Mouse (Mus musculus): ENCODE data around the gene Elfn1. TPM values are rescaled to one million over a fixed set of nuclear protein-coding genes. Genes with fewer than 3 reads are reported as not detected.

Elfn1 gene
- 1.7 and 2.3 TPM in 2 replicates for polyA plus RNA-seq (2012; rRNA removed)

DNA sequence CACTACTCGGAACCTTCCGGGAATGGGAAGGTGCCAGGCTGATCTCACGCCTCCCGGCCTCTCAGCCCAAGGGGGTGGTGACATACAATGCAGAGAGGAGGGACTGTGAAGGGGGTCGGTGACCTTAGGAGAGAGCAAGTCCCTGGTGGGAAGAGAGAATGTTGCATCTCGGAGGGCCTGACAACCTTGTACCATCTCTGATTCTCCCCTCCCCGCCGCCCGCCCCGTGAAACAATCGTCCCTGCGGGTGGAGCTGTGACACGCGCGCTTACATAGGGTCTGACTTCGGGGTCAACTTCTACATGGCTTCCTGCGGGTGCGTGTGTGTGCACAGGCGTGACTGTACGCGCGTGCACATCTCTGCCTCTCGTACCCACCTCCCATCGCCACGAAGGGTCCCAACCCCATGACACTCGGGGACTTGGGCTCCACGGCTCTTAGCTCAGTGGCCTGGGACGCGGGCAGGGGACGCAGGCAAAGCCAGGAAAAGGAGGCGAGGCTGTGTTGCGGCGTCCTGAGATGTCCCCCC lies at the start of gene Elfn1:
TSS of gene Elfn1 (plus strand) at position 230 of the 529 bp plus-strand sequence.
- no peak for DNase-seq (ENCODE audit: low spot score)

DNA sequence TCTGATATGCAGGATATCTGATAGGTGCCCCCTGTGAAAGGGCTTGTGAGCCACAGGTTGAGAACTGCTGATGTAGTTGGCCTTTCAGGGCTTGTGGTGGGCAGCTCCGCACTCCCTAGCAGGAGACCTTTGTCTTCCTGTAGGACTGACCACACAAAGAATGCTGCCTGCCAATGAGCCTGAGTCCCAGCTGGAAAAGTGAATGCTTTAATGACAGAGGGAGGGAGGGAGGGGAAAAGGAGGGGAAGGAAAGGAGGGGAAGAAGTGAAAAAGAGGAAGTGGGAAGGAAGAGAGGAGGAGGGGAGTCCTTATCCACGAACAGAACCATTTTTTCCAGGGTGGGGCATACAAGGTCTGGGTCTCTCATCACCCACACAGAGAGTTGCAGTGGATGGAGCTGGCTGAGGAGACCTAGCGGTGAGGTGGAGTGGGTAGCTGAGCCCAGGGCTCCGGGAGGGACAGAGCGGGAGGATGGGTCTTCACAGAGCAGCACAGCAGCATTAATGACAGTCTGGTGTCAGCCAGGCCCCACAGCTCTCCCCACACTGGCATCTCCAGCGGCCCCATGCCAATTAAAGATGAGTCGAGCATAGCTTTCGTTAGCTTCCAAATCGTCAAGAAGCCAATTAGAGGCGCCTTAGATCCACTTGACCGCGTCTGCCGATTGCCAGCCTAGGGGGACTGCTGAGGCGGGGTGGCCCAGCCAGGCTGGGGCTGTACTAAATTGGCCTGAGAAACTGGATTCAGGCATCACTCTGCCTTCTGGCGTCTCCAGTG lies 47.2 kb upstream of the Elfn1 start:
- DNase-seq (ENCODE audit: low spot score), result no peak

GRCm38 (mm10) chr5:139862759-139863158 lies 45.0 kb upstream of the Elfn1 start:
- no peak for DNase-seq (ENCODE audit: low spot score)

- DNase-seq (ENCODE audit: low spot score), result no peak
Observed at GRCm38 (mm10) chr5:139870886-139871285, 36.9 kb upstream of the Elfn1 start.

DNA sequence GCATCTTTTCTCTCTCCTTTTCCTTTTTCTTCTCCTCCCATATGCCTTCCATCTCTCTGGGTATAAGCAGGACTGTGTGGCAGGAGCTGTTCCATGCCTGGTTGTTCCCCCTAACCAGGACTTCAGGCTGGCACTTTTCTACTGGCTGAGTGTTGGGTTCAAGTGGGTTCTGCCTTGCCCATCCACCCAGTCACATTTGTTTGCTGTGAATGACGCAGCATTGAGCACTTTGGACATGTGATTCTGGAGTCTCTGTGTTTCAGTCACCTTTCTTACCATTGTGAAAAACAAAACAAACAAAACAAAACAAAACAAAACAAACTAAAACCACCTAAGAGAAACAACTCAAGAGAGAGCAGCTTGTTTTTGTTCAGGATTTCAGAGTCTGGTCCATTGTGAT lies 36.2 kb upstream of the Elfn1 start:
- DNase-seq (ENCODE audit: low spot score), result no peak

- DNase-seq (ENCODE audit: low spot score), result no peak
Observed at GRCm38 (mm10) chr5:139877563-139877962, 30.2 kb upstream of the Elfn1 start.

DNA sequence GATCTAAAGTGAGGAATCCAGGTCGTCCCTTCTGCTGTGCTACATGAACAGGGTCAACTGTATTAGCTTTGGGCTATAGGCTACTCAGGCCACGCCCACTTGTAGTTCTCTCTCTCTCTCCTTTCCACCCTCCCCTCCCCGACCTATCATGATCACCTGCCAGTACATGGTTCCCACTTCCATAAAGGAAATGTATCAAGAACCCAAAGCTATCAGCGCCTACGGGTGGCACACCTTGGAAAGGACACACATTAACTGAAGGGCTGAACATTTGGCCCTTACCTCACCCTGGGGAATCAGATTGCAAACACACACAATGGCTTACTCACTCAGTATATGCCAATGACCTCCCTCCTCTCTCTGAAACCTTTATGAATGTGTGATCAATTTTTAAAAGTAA lies 28.0 kb upstream of the Elfn1 start:
- no peak for DNase-seq (ENCODE audit: low spot score)

DNA sequence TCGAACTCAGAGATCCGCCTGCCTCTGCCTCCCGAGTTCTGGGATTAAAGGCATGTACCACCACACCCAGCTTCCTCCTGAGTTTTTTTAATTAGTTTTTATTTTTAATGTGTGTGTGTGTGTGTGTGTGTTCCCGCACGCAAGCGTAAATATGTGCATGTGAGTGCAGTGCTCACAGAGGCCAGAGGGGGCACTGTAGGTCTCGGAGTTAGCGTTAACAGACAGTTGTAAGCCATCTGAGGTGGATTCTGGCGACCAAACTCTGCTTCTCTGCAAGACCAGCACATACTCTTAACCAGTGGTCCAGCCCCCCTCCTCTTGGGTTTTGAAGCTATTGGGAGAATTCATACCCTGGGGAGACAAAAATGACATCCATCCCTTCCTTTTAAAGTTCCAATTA lies 26.6 kb upstream of the Elfn1 start:
- no peak for DNase-seq (ENCODE audit: low spot score)

GRCm38 (mm10) chr5:139888624-139889023 lies 19.1 kb upstream of the Elfn1 start:
- DNase-seq (ENCODE audit: low spot score), result no peak

DNA sequence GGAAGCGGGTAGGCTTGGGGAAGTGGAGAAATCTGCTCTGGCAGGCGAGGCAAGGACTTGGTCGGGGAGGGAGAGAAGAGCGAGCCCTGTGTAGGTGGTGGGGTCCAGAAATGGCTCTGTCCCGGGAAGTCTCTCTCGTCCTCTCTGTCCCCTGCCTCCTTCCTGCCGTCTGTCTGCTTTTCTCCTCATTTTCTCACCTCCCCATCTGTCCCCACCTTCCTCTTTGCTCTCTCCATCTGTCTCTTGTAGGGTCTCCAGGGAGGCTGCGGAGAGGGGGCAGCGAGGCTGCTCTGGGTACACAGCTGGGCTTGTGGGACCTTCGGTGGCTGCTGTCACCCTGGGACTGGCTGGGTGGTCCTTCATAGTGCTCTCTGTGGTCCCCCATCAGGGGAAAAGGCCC lies 18.4 kb upstream of the Elfn1 start:
- DNase-seq (ENCODE audit: low spot score), result no peak

- no peak for DNase-seq (ENCODE audit: low spot score)
Observed at GRCm38 (mm10) chr5:139892326-139892994, 15.3 kb upstream of the Elfn1 start.

- DNase-seq (ENCODE audit: low spot score), result no peak
Observed at GRCm38 (mm10) chr5:139892995-139893345, 14.8 kb upstream of the Elfn1 start.

- DNase-seq (ENCODE audit: low spot score), result no peak
Observed at GRCm38 (mm10) chr5:139894025-139894508, 13.7 kb upstream of the Elfn1 start.

GRCm38 (mm10) chr5:139899044-139899443 lies 8.7 kb upstream of the Elfn1 start:
- DNase-seq (ENCODE audit: low spot score), result no peak

- no peak for DNase-seq (ENCODE audit: low spot score)
Observed at GRCm38 (mm10) chr5:139905121-139905520, 2.6 kb upstream of the Elfn1 start.

GRCm38 (mm10) chr5:139906507-139906906 lies 1.2 kb upstream of the Elfn1 start:
- no peak for DNase-seq (ENCODE audit: low spot score)

GRCm38 (mm10) chr5:139907241-139907640 lies 502 bp upstream of the Elfn1 start:
- no peak for DNase-seq (ENCODE audit: low spot score)

DNA sequence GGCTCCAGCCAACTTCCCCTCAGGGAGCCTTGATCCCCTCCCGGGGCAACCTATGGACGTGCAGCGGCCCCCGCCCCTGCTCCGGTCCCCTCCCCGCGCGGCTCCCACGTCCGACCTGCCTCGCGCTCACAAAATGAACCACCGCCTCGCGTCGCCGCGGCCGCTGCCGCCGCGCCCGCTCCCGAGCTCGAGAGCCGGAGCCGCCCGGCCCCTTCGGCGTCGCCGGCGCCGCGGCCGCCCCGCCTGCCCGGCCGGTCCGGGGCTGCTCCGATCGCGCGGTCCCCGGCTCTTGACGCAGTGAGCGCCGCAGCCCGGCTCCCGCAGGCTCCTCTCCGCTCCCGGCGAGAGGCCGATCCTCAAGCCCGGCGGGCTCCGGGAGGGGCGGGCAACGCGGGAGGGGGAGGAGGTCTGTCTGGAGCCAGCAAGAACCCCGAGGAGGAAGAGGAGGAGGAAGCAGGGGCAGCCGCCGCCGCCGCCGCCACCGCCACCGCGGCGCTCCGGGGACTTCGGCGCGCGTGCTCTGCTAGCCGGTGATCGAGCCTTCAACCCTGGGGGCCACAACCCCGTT lies 584 bp downstream of the Elfn1 start:
- DNase-seq (ENCODE audit: low spot score), result no peak

DNA sequence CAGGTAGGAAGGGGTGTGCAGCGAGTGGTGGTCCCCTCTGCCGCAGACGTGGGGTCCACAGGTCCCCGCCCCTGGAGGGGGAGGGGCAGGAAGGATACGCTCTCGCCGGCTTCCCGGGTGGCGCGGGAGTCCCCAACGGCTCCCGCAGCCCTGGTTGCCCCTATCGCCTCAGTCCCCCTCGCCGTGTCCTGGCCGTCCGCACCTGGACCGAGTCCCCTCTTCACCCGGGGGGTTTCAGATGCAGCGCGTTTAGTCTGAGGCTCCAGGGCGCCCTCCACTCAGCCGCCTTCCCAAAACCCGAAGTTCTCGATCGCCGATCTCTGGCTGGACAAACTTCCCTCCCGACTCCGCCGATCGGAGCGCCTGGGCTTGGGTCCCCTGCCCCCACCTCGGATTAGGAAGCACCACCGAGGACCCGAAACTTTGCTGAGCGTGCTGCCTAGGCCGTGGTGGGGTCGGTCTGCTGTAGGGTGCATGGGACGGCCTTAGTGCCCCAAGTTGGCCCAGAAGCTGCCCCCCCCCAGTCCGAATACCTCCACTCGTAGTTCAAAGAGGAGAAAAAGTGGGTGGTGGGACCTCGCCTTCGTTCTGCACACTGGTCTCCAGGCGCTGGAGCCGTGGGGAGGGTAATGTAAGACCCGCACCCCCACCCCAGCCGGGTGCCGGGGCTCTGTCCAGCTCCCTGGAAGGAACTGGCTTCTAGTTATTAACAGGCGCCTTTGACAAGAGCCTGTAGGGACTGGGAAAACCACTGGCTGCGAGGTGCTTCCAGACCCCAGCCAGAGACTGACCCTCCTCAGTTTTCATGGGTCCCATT lies 1.3 kb downstream of the Elfn1 start:
- DNase-seq (ENCODE audit: low spot score), result no peak

- DNase-seq (ENCODE audit: low spot score), result no peak
Observed at GRCm38 (mm10) chr5:139909710-139910550, 2.2 kb downstream of the Elfn1 start.

GRCm38 (mm10) chr5:139910755-139911300 lies 3.1 kb downstream of the Elfn1 start:
- DNase-seq (ENCODE audit: low spot score), result no peak

Data from urinary bladder, adult 2 months (tissue).